Mouse (Mus musculus): ENCODE data around the gene Rec8. TPM values are rescaled to one million over a fixed set of nuclear protein-coding genes. Genes with fewer than 3 reads are reported as not detected.

The Rec8 gene
- polyA plus RNA-seq, 1 experiment from 2014 or later, result 9.0 TPM

GRCm38 (mm10) chr14:55589771-55590448 is 27.9 kb upstream of the Rec8 start:
- H3K27ac ChIP-seq, result peak overlapping the region; percentile 95
- peak overlapping the region; percentile 80 for H3K9ac ChIP-seq
- no peaks in the 10 kb centered on the region for H3K27me3 ChIP-seq (ENCODE audit: control insufficient read depth, insufficient read depth, low read length)
- H3K4me3 ChIP-seq (replicated peaks; ENCODE audit: low read length), result peak overlapping the region; percentile 74
- peaks cover 29% of the 10 kb centered on the region for H3K36me3 ChIP-seq (replicated peaks; ENCODE audit: control insufficient read depth, insufficient read depth)
- H3K9me3 ChIP-seq (ENCODE audit: control insufficient read depth, low read length), result no peaks in the 10 kb centered on the region
- no peak for DNase-seq (ENCODE audit: low spot score)
- H3K4me1 ChIP-seq (replicated peaks; ENCODE audit: control insufficient read depth, insufficient read depth, low read length), result peaks cover 22% of the 10 kb centered on the region
- 89% methylated on average over 11 of the region's 11 CpGs for WGBS
- no peak for ATAC-seq (ENCODE audit: low FRiP score)
- peak overlapping the region; percentile 86 for H3K4me2 ChIP-seq (replicated peaks)

GRCm38 (mm10) chr14:55590748-55591330 is 27.0 kb upstream of the Rec8 start, which contains the start of gene Psme2:
Gene Psme2 (minus strand): TSS chr14:55591113.
- peak; percentile 95 for ATAC-seq (ENCODE audit: low FRiP score)
- peak within 1 kb of the TSS; percentile 95 for H3K27ac ChIP-seq

GRCm38 (mm10) chr14:55591331-55591891 is 26.4 kb upstream of the Rec8 start, which contains the start of gene Rnf31:
Gene Rnf31 (plus strand): TSS chr14:55591708.
- no peaks in the 10 kb centered on the region for H3K27me3 ChIP-seq (ENCODE audit: control insufficient read depth, insufficient read depth, low read length)
- ATAC-seq (ENCODE audit: low FRiP score), result peak; percentile 88
- H3K9ac ChIP-seq, result peak within 1 kb of the TSS; percentile 80
- peak within 1 kb of the TSS; percentile 86 for H3K4me2 ChIP-seq (replicated peaks)
- peaks cover 44% of the 10 kb centered on the region for H3K36me3 ChIP-seq (replicated peaks; ENCODE audit: control insufficient read depth, insufficient read depth)
- WGBS, result under 1% methylated on average over 32 of the region's 33 CpGs
- peak; percentile 82 for DNase-seq (ENCODE audit: low spot score)
- H3K27ac ChIP-seq, result peak within 1 kb of the TSS; percentile 95
- peaks cover 20% of the 10 kb centered on the region for H3K4me1 ChIP-seq (replicated peaks; ENCODE audit: control insufficient read depth, insufficient read depth, low read length)
- H3K4me3 ChIP-seq (replicated peaks; ENCODE audit: low read length), result peak within 1 kb of the TSS; percentile 74
- no peaks in the 10 kb centered on the region for H3K9me3 ChIP-seq (ENCODE audit: control insufficient read depth, low read length)

More at GRCm38 (mm10) chr14:55590748-55591330, 27.0 kb upstream of the Rec8 start, which contains the start of gene Psme2:
- Histone ChIP-seq H3K9me3 (ENCODE audit: control insufficient read depth, low read length) (no peaks in the 10 kb centered on the region), H3K4me1 (replicated peaks; ENCODE audit: control insufficient read depth, insufficient read depth, low read length) (peaks cover 20% of the 10 kb centered on the region), H3K9ac (peak within 1 kb of the TSS; percentile 80), H3K36me3 (replicated peaks; ENCODE audit: control insufficient read depth, insufficient read depth) (peaks cover 39% of the 10 kb centered on the region), H3K27me3 (ENCODE audit: control insufficient read depth, insufficient read depth, low read length) (no peaks in the 10 kb centered on the region), H3K4me2 (replicated peaks) (peak within 1 kb of the TSS; percentile 86), H3K4me3 (replicated peaks; ENCODE audit: low read length) (peak within 1 kb of the TSS; percentile 74)
- peak; percentile 88 for DNase-seq (ENCODE audit: low spot score)
- WGBS, result under 1% methylated on average over 22 of the region's 22 CpGs

GRCm38 (mm10) chr14:55592226-55592625 is 25.6 kb upstream of the Rec8 start:
- H3K27me3 ChIP-seq (ENCODE audit: control insufficient read depth, insufficient read depth, low read length), result no peaks in the 10 kb centered on the region
- peak overlapping the region; percentile 74 for H3K4me3 ChIP-seq (replicated peaks; ENCODE audit: low read length)
- peak overlapping the region; percentile 86 for H3K4me2 ChIP-seq (replicated peaks)
- no peak overlapping the region for H3K27ac ChIP-seq
- peak overlapping the region; percentile 80 for H3K9ac ChIP-seq
- H3K4me1 ChIP-seq (replicated peaks; ENCODE audit: control insufficient read depth, insufficient read depth, low read length), result peaks cover 20% of the 10 kb centered on the region
- ATAC-seq (ENCODE audit: low FRiP score) (no peak), DNase-seq (ENCODE audit: low spot score) (no peak)
- H3K9me3 ChIP-seq (ENCODE audit: control insufficient read depth, low read length), result no peaks in the 10 kb centered on the region
- WGBS, result 11% methylated on average over 16 of the region's 16 CpGs
- H3K36me3 ChIP-seq (replicated peaks; ENCODE audit: control insufficient read depth, insufficient read depth), result peaks cover 46% of the 10 kb centered on the region

GRCm38 (mm10) chr14:55596036-55596690 is 21.7 kb upstream of the Rec8 start:
- no peak for ATAC-seq (ENCODE audit: low FRiP score)
- Histone ChIP-seq H3K27me3 (ENCODE audit: control insufficient read depth, insufficient read depth, low read length) (no peaks in the 10 kb centered on the region), H3K4me1 (replicated peaks; ENCODE audit: control insufficient read depth, insufficient read depth, low read length) (peaks cover 14% of the 10 kb centered on the region), H3K9ac (no peak overlapping the region), H3K4me2 (replicated peaks) (no peak overlapping the region), H3K9me3 (ENCODE audit: control insufficient read depth, low read length) (no peaks in the 10 kb centered on the region), H3K4me3 (replicated peaks; ENCODE audit: low read length) (no peak overlapping the region), H3K36me3 (replicated peaks; ENCODE audit: control insufficient read depth, insufficient read depth) (peaks cover 72% of the 10 kb centered on the region), H3K27ac (no peak overlapping the region)
- DNase-seq (ENCODE audit: low spot score), result no peak
- 72% methylated on average over 13 of the region's 13 CpGs for WGBS

- Histone ChIP-seq H3K36me3 (replicated peaks; ENCODE audit: control insufficient read depth, insufficient read depth) (peaks cover 95% of the 10 kb centered on the region), H3K4me1 (replicated peaks; ENCODE audit: control insufficient read depth, insufficient read depth, low read length) (no peaks in the 10 kb centered on the region), H3K9me3 (ENCODE audit: control insufficient read depth, low read length) (no peaks in the 10 kb centered on the region), H3K4me2 (replicated peaks) (no peak overlapping the region), H3K4me3 (replicated peaks; ENCODE audit: low read length) (no peak overlapping the region), H3K27ac (no peak overlapping the region), H3K9ac (no peak overlapping the region), H3K27me3 (ENCODE audit: control insufficient read depth, insufficient read depth, low read length) (no peaks in the 10 kb centered on the region)
- WGBS, result 95% methylated on average over 21 of the region's 21 CpGs
- DNase-seq (ENCODE audit: low spot score), result no peak
- no peak for ATAC-seq (ENCODE audit: low FRiP score)
Measured at GRCm38 (mm10) chr14:55598521-55599390, 19.1 kb upstream of the Rec8 start.

- ATAC-seq (ENCODE audit: low FRiP score) (no peak), DNase-seq (ENCODE audit: low spot score) (no peak)
- no peaks in the 10 kb centered on the region for H3K9me3 ChIP-seq (ENCODE audit: control insufficient read depth, low read length)
- no peaks in the 10 kb centered on the region for H3K4me1 ChIP-seq (replicated peaks; ENCODE audit: control insufficient read depth, insufficient read depth, low read length)
- H3K36me3 ChIP-seq (replicated peaks; ENCODE audit: control insufficient read depth, insufficient read depth), result peaks cover 82% of the 10 kb centered on the region
- 86% methylated on average over 7 of the region's 7 CpGs for WGBS
- peak within 1 kb of the TSS; percentile 33 for H3K4me2 ChIP-seq (replicated peaks)
- H3K4me3 ChIP-seq (replicated peaks; ENCODE audit: low read length), result no peak within 1 kb of the TSS; the same call in 1 of the 2 replicates
- H3K27me3 ChIP-seq (ENCODE audit: control insufficient read depth, insufficient read depth, low read length), result no peaks in the 10 kb centered on the region
- H3K9ac ChIP-seq, result no peak within 1 kb of the TSS
- 0 out of 2 replicates have a peak within 1 kb of the TSS, but pooled peaks have one; percentile 15 for H3K27ac ChIP-seq
Measured at GRCm38 (mm10) chr14:55603271-55603632, 14.6 kb upstream of the Rec8 start, which contains the start of gene Irf9. Gene Irf9 (plus strand): TSS chr14:55603571.

GRCm38 (mm10) chr14:55603633-55604576 is 13.9 kb upstream of the Rec8 start:
- no peaks in the 10 kb centered on the region for H3K27me3 ChIP-seq (ENCODE audit: control insufficient read depth, insufficient read depth, low read length)
- peak; percentile 86 for ATAC-seq (ENCODE audit: low FRiP score)
- no peak overlapping the region; the same call in 1 of the 2 replicates for H3K4me3 ChIP-seq (replicated peaks; ENCODE audit: low read length)
- 0 out of 2 replicates have a peak overlapping the region, but pooled peaks have one; percentile 15 for H3K27ac ChIP-seq
- no peak overlapping the region for H3K9ac ChIP-seq
- 22% methylated on average over 19 of the region's 19 CpGs for WGBS
- H3K4me2 ChIP-seq (replicated peaks), result peak overlapping the region; percentile 33
- H3K36me3 ChIP-seq (replicated peaks; ENCODE audit: control insufficient read depth, insufficient read depth), result peaks cover 82% of the 10 kb centered on the region
- H3K4me1 ChIP-seq (replicated peaks; ENCODE audit: control insufficient read depth, insufficient read depth, low read length), result no peaks in the 10 kb centered on the region
- no peaks in the 10 kb centered on the region for H3K9me3 ChIP-seq (ENCODE audit: control insufficient read depth, low read length)
- peak; percentile 74 for DNase-seq (ENCODE audit: low spot score)

Data from hindbrain, embryonic 14.5 days (tissue).